Mouse (Mus musculus) olfactory bulb, adult 2 months (tissue): Measurements from ENCODE around the gene Rhou.

Experiments
- CTCF ChIP-seq: fragments of 200-500 bp; IDR thresholded peaks from 2 replicates; pipeline ENCODE4 v1.5.1; 2012; ENCODE audit warnings: low read depth, mild to moderate bottlenecking, low read length, moderate library complexity; ENCODE audit not compliant: insufficient read depth
- POLR2A ChIP-seq: fragments of 200-500 bp; IDR thresholded peaks from 2 replicates; pipeline ENCODE4 v1.6.1; 2012; ENCODE audit warnings: mild to moderate bottlenecking, low read depth, low read length, moderate library complexity; ENCODE audit not compliant: insufficient read depth

DNA sequence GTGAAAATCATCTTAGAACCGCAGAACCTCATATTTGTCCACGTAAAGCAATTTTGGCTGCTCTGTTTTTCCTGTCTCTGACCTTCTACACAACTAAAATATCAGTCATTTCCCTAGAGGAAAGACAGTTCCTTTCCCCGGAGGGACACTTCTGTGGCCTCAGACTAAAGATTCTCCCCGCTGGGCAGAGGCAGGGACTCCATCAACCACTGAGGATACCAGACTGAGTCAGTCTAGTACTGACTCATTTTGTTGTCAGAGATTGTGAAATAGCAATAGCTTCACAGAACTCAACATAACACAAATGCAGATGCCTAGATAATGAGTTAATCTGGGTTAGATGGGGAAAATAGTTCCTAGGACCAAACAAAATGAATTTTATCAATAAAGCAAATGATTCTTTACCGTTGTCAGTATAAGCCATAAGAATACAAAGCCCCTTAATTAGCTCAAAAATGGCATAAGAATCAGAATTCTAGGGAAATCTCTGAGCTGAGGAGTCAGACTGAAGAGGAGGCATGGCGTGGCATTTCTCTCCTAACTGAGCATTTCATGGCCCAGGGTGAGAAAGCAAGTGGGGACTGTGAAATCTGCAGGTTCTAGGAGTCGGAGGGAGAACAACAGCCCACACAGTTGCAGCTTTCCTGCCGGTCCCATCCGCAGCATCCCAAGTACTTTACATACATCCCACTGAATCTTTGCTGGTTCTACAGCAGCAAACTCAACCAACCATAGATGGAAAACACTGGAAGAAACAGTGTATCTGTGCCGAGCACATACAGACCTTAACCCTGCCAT is 38.6 kb downstream of the Rhou start:
- no peak for TF ChIP-seq POLR2A
- TF ChIP-seq CTCF, result no peak
